Mouse (Mus musculus) stomach, embryonic 15.5 days (tissue): Measurements from ENCODE around the gene Baiap2. TPM values are rescaled to one million over a fixed set of nuclear protein-coding genes. Genes with fewer than 3 reads are reported as not detected.

Source experiments
- ATAC-seq: fragments of 200-750 bp; cut with Nextera tagmentation; 2 replicates; pipeline ENCODE4 v1.8.0; 2017; ENCODE audit warnings: low read depth, moderate number of reproducible peaks, moderate TSS enrichment; ENCODE audit not compliant: insufficient read depth, low FRiP score
- H3K27ac ChIP-seq: fragments of 300-500 bp; sonication (generic); 2 replicates; pipeline ENCODE4 v1.5.1; 2015; ENCODE audit warnings: mild to moderate bottlenecking, inconsistent platforms
- H3K27me3 ChIP-seq: fragments of 300-500 bp; sonication (generic); replicated peaks from 2 replicates; pipeline ENCODE4 v1.6.1; 2015; ENCODE audit warnings: inconsistent platforms
- H3K36me3 ChIP-seq: fragments of 300-500 bp; sonication (generic); 2 replicates; pipeline ENCODE4 v1.6.1; 2015; ENCODE audit warnings: inconsistent platforms
- H3K4me1 ChIP-seq: fragments of 300-500 bp; sonication (generic); 2 replicates; pipeline ENCODE4 v1.6.1; 2015; ENCODE audit warnings: inconsistent platforms
- H3K4me2 ChIP-seq: fragments of 300-500 bp; sonication (generic); 2 replicates; pipeline ENCODE4 v1.6.1; 2015; ENCODE audit warnings: mild to moderate bottlenecking, inconsistent platforms
- H3K4me3 ChIP-seq: fragments of 300-500 bp; sonication (generic); replicated peaks from 2 replicates; pipeline ENCODE4 v1.5.1; 2015; ENCODE audit warnings: inconsistent platforms
- H3K9ac ChIP-seq: fragments of 300-500 bp; sonication (generic); 2 replicates; pipeline ENCODE4 v1.6.1; 2015; ENCODE audit warnings: inconsistent platforms
- H3K9me3 ChIP-seq: fragments of 300-500 bp; sonication (generic); 2 replicates; pipeline ENCODE4 v1.6.1; 2016; ENCODE audit warnings: inconsistent platforms
- WGBS: fragments of 180-500 bp; shearing (Covaris S2); methylation state at CpG from one replicate; pipeline ENCODE4 v1.1.7; 2015; 5-methylcytosine and 5-hydroxymethylcytosine counted together
- polyA plus RNA-seq: library from polyadenylated mRNA; unstranded; fragments of >200 nt; fragmentation: Nextera tagmentation; extraction: Ambion mirVana; gene quantifications from 2 replicates; pipeline ENCODE4 v1.2.1, GENCODE M21; 2015

Gene Baiap2
- polyA plus RNA-seq, 1 experiment from 2014 or later: 30.9 TPM

DNA sequence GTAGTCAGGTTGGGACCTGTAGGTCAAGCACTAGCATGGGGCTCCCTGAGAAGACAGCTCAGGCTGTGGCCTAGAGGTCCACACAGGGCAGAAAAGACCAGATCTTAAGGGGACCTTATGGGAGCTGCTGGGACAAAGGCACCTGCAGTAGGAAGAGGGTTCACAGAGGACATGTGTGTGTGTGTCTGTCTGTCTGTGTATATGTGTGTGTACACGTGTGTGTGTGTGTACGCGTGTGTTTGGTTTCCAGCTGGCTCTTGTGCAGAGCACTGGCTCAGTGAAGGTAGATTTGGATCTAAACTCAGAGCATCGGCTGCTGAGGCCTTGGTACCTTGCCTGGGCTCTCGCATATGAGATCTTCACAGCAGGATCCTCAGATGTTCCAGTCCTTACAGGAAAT, 21.9 kb upstream of the Baiap2 start:
- H3K4me2 ChIP-seq: no peak overlapping the region
- peaks cover 9% of the 10 kb centered on the region for H3K4me1 ChIP-seq
- ATAC-seq: no peak
- H3K9me3 ChIP-seq: no peaks in the 10 kb centered on the region
- WGBS: 91% methylated on average over 5 of the region's 5 CpGs
- H3K27me3 ChIP-seq: no peaks in the 10 kb centered on the region
- no peak overlapping the region for H3K4me3 ChIP-seq
- no peak overlapping the region for H3K27ac ChIP-seq
- no peak overlapping the region for H3K9ac ChIP-seq
- peaks cover 35% of the 10 kb centered on the region for H3K36me3 ChIP-seq

DNA sequence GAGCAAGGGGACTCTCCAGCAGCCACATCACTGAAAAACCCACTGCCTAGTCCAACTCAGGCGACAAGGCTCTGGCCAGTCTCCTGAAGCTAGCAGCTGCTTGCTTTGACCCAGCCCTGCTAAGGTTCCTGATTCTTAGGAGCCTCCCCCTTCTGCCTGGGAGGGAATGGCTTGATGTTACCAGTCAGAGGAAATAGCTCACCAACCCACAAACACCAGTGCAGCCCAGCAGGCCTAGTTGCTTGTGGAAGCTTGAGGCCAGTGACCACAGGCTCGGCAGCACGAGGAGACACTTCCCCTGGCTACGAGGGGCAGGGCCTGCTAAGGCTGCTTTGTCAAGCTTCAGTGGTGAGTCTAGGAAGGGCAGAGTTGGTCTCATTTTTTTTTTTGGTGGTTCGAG, 17.4 kb upstream of the Baiap2 start:
- Histone ChIP-seq H3K4me3 (no peak overlapping the region), H3K27me3 (no peaks in the 10 kb centered on the region), H3K9ac (no peak overlapping the region), H3K27ac (no peak overlapping the region), H3K4me1 (peaks cover 4% of the 10 kb centered on the region; the same call in 1 of the 2 replicates), H3K4me2 (no peak overlapping the region), H3K9me3 (no peaks in the 10 kb centered on the region), H3K36me3 (no peaks in the 10 kb centered on the region)
- no peak for ATAC-seq
- WGBS: 69% methylated on average over 5 of the region's 5 CpGs

DNA sequence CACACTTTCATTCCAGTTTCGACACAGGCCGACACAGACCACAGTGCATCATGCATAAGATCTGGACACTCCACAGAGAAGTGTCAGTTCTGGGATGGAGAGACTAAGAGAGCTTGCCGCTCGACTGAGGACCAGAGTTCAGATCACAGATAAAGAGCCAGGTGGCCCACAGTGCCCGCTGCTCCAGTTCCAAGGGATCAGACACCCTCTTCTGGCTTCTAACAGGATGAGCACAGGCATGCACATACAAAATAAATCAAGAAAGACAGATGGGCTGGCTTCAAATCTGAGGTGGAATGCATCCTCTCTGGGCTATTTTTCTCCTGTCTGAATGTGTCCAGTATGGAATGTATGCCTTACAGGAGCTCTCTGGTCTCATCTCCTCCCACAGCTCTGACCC, 15.8 kb upstream of the Baiap2 start:
- ATAC-seq: no peak
- Histone ChIP-seq H3K27me3 (no peaks in the 10 kb centered on the region), H3K27ac (no peak overlapping the region), H3K9ac (no peak overlapping the region), H3K4me2 (no peak overlapping the region), H3K9me3 (no peaks in the 10 kb centered on the region), H3K4me3 (no peak overlapping the region), H3K36me3 (no peaks in the 10 kb centered on the region), H3K4me1 (peaks cover 4% of the 10 kb centered on the region; the same call in 1 of the 2 replicates)
- 66% methylated on average over 5 of the region's 5 CpGs for WGBS

DNA sequence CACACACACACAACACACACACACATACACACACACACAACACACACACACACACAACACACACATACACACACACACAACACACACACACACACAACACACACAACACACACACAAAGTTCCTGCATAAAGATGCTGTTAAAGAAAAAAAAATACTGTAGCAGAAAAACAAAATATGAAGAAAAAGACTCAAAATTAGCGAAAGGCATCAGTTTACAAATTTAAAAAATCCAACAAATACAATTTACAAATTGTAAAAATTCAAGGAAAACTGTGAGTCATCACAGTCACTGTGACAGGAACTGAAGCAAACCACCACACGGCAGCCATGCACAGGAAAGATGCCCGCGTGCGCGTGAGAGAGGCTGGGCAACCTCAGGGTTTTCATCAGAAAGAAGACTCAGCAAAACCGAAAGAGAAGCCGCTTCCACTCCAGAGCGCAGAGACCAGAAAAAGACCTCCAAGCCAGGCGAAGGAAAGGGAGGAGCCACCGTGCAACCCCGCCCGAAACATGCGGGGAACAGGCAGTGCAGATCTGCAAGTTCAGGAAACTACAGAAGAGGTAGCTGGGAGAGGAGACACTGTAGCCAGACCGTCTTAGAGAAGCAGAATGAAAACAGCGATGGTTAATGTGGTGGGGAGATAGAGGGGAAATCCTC, 14.4 kb upstream of the Baiap2 start:
- whole genome bisulfite sequencing: 48% methylated on average over 16 of the region's 16 CpGs
- peak overlapping the region; percentile 19; the same call in 1 of the 2 replicates for H3K4me3 ChIP-seq
- ATAC-seq: no peak

DNA sequence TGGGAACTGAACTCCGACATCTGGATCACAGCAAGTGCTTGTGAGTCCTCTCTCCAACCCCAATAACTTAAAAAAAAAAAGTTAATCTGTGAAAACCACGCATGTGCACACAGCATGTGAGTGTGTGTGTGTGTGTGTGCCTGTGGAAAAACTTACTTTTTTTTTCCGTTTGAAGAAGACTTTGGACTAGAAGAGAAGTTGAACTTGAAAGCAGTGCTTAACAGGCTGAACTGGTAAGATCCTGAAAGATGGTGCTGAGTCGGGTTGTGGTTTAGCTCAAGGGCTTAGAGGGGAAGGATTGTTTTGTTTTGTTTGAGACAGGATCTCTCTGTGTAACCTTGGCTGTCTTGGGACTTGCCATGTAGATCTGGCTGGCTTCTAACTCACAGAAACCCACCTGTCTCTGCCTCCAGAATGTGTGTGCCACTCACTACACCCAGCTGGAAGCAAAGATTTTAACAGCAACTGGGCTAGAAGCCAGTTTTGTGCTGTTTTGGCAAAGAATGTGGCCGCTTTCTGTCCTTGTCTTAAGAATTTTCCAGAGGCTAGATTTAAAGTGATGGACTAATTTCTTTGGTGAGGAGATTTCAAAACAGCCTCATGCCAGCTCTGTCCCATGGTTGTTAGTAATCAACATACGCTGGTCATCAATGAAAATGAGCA, 12.8 kb upstream of the Baiap2 start:
- H3K9ac ChIP-seq: no peak overlapping the region
- H3K4me1 ChIP-seq: peaks cover 8% of the 10 kb centered on the region; the same call in 1 of the 2 replicates
- WGBS: 74% methylated on average over 6 of the region's 6 CpGs
- H3K36me3 ChIP-seq: no peaks in the 10 kb centered on the region
- H3K27ac ChIP-seq: no peak overlapping the region
- no peak overlapping the region for H3K4me2 ChIP-seq
- H3K4me3 ChIP-seq: no peak overlapping the region
- H3K9me3 ChIP-seq: no peaks in the 10 kb centered on the region
- no peak for ATAC-seq
- H3K27me3 ChIP-seq: no peaks in the 10 kb centered on the region

More for the DNA sequence above, 14.4 kb upstream of the Baiap2 start:
- Histone ChIP-seq H3K9ac (no peak overlapping the region), H3K4me1 (peaks cover 6% of the 10 kb centered on the region; the same call in 1 of the 2 replicates), H3K36me3 (no peaks in the 10 kb centered on the region), H3K27me3 (no peaks in the 10 kb centered on the region), H3K4me2 (peak overlapping the region; percentile 42), H3K27ac (peak overlapping the region; percentile 40; the same call in 1 of the 2 replicates), H3K9me3 (no peaks in the 10 kb centered on the region)

DNA sequence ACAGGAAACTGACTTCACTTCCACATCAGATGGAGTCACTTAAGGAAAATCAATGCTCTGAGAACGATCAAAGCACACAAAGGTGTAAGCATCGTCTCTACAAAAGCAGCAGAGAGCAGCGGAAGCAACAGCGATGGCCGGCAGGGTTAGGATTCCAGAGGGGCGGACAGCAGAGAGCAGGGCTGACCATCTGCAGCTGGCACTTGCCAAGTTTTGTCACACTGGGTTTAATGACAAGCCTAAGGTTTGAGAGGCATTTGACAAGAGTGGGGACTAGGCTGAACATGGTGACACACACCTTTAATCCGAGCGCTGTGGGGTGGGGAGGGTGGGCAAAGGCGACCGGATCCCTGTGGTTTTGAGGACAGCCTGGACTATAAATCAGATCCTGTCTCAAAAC, 10.8 kb upstream of the Baiap2 start:
- Histone ChIP-seq H3K4me2 (no peak overlapping the region), H3K36me3 (no peaks in the 10 kb centered on the region), H3K9me3 (no peaks in the 10 kb centered on the region), H3K4me3 (no peak overlapping the region), H3K27ac (no peak overlapping the region), H3K4me1 (peaks cover 20% of the 10 kb centered on the region), H3K9ac (no peak overlapping the region), H3K27me3 (no peaks in the 10 kb centered on the region)
- ATAC-seq: no peak
- WGBS: 65% methylated on average over 10 of the region's 10 CpGs

DNA sequence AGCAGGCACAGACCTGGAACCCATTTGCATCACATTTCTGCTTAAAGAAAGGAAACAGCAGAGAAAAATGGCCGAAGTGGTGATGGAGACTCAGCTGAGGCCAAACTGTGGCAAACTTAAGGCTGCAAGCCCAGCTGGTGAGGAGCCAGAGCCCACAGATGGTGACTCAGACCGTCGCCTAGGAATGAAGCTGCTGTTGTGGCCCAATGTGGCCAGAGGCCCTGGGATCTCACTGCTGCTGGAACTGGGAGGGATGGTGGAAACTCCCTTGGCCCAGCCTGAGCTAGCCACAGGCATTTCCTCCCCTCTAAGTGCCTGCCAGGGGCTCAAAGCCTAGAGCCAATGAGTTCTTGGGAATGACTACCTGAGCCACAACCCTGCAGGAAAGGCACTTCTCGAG, 9.4 kb upstream of the Baiap2 start:
- Histone ChIP-seq H3K4me3 (no peak overlapping the region), H3K9ac (no peak overlapping the region), H3K9me3 (no peaks in the 10 kb centered on the region), H3K36me3 (no peaks in the 10 kb centered on the region), H3K27ac (no peak overlapping the region), H3K4me1 (peaks cover 34% of the 10 kb centered on the region), H3K4me2 (no peak overlapping the region), H3K27me3 (no peaks in the 10 kb centered on the region)
- WGBS: 68% methylated on average over 4 of the region's 4 CpGs
- ATAC-seq: no peak

DNA sequence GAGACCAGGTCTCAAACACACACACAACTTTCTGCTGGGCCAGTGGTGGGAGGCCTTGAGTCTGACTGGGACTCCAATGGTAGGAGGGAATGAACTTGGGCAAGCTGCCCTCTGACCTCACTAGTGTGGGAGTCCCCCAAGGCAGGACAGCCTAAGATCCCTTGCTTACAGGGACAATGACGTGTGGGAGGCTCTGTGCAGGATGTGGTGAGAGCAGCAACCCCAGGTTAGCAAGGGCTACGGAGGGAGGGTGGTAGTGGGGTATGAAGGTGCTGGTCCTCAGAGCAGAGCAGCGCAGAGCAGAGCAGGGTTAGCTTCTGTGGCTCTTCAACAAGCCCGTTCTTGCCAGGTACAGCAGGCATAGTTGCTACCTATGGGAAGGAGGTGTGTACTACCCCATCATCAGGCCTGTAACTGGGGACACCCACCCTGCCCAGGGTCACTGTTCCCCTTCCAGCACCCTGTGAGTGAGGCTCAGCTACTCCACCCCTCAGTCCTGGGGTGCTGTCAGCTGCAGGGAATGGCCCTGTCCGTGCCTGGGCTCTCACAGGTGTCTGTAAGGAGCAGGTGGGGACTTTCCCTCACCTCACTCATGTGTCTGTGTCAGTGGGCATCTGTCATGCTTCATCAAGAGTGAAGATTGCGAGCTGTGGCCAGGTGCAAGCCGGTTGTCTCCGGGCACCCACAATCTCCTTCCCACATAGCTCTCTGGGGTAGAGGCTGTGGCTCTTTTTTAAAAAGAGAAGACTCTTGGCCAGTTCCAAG, 8.6 kb upstream of the Baiap2 start:
- WGBS: 72% methylated on average over 8 of the region's 8 CpGs
- Histone ChIP-seq H3K9me3 (no peaks in the 10 kb centered on the region), H3K9ac (no peak overlapping the region), H3K27ac (no peak overlapping the region), H3K4me3 (no peak overlapping the region), H3K36me3 (no peaks in the 10 kb centered on the region), H3K4me2 (no peak overlapping the region), H3K27me3 (no peaks in the 10 kb centered on the region), H3K4me1 (peaks cover 38% of the 10 kb centered on the region)
- no peak for ATAC-seq

DNA sequence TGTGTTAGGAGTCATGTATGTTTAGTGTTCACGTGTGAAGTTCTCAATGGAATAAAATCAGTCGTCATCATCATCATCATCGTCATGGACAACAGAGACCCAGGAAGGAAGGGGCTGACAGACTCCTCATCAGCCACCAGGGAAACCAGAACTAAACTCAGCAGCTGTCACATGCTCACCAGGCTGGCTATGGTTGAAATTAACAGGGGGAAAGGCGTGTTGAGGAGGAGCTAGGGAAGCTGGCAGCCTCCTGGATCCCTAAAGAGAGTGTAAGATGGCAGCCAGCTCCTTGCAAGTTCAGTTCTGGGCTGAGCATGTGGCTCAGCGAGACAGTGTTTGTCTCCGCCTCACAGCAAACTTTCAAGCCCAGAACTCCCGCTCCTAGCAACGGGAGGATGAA, 7.8 kb upstream of the Baiap2 start:
- Histone ChIP-seq H3K27me3 (no peaks in the 10 kb centered on the region), H3K27ac (no peak overlapping the region), H3K4me1 (peaks cover 45% of the 10 kb centered on the region), H3K4me2 (no peak overlapping the region), H3K36me3 (no peaks in the 10 kb centered on the region), H3K4me3 (no peak overlapping the region), H3K9ac (no peak overlapping the region), H3K9me3 (no peaks in the 10 kb centered on the region)
- no peak for ATAC-seq
- WGBS: 71% methylated on average over 8 of the region's 8 CpGs

DNA sequence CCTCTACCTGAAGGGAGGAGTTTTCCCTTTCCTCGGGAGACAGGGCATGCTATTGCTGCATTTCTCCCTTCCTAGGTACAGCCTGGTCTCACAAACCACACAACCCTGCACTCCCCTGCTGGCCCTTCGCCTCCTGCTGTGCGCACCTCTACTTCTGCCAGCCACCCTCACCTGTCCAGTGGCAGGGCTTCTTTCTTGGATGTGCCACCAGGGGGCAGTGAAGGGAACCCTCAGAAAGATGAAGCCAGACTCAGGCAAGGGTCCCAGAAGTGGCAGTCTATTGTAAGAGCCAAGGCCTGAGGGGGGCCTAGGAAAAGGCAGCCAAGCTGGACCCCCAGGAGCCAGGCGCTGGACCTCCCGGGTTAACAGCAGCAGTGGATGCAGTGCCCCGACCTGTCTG, 7.1 kb upstream of the Baiap2 start:
- Histone ChIP-seq H3K4me2 (no peak overlapping the region), H3K27me3 (no peaks in the 10 kb centered on the region), H3K9me3 (no peaks in the 10 kb centered on the region), H3K36me3 (no peaks in the 10 kb centered on the region), H3K27ac (no peak overlapping the region), H3K4me1 (peaks cover 45% of the 10 kb centered on the region), H3K4me3 (no peak overlapping the region), H3K9ac (no peak overlapping the region)
- no peak for ATAC-seq
- WGBS: 29% methylated on average over 6 of the region's 6 CpGs

DNA sequence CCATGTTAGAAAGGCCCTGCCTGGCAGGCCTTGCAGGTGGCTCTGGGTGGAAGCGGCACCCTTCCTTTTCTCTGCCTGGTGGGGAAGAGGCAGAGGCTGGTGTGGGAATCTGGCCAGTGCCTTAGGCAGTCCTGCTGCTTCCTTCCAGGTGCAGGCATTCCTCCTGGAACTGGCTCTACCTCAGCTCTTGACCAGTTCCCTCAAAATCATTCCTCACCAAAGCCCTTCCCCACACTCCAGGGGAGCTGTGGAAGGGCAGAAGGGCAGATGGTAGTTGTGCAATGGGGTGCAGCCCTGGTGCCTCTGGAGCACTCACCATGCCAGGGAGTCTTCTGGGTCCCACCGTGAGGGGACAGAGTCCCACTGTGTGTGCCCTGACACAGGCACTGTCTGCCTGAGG, 6.1 kb upstream of the Baiap2 start:
- H3K4me1 ChIP-seq: peaks cover 52% of the 10 kb centered on the region
- no peak overlapping the region for H3K9ac ChIP-seq
- H3K36me3 ChIP-seq: no peaks in the 10 kb centered on the region
- peak overlapping the region; percentile 74 for H3K27ac ChIP-seq
- WGBS: 76% methylated on average over 2 of the region's 2 CpGs
- no peaks in the 10 kb centered on the region for H3K9me3 ChIP-seq
- H3K27me3 ChIP-seq: no peaks in the 10 kb centered on the region
- no peak for ATAC-seq
- no peak overlapping the region for H3K4me3 ChIP-seq
- no peak overlapping the region for H3K4me2 ChIP-seq

DNA sequence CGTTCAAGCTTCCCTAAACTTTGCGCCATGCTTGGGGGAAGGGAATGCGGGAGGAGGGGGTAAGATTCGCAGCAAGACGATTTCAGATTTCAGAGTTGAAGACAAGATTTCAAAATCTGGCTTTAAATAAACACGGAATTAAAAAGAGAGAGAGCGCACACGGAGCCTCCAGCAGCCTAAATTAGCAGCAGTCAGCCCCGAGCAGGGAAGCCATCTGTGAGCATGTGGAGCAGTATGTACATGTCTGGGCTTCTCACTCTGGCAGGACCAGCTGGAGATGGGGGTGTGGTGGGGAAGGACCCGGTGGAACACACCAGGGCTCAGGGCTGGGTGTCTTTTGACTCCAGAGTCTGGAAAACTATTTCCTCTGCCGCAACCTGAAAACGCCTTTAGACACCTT, 5.3 kb upstream of the Baiap2 start:
- Histone ChIP-seq H3K4me2 (peak overlapping the region; percentile 26), H3K4me3 (no peak overlapping the region), H3K9me3 (no peaks in the 10 kb centered on the region), H3K9ac (no peak overlapping the region), H3K36me3 (no peaks in the 10 kb centered on the region), H3K4me1 (peaks cover 59% of the 10 kb centered on the region), H3K27me3 (no peaks in the 10 kb centered on the region), H3K27ac (peak overlapping the region; percentile 74)
- no peak for ATAC-seq
- WGBS: 30% methylated on average over 12 of the region's 12 CpGs
